Mouse (Mus musculus) midbrain, embryonic 14.5 days (tissue): Measurements from ENCODE around the gene Iscu. TPM values are rescaled to one million over a fixed set of nuclear protein-coding genes. Genes with fewer than 3 reads are reported as not detected.

Experiments used
- ATAC-seq: fragments of 200-750 bp; cut with Nextera tagmentation; 2 replicates; pipeline ENCODE4 v1.8.0; 2017; ENCODE audit warnings: moderate number of reproducible peaks, moderate library complexity; ENCODE audit not compliant: low FRiP score, low TSS enrichment
- DNase-seq: peaks from one replicate; pipeline ENCODE4 v3.0.0-alpha.2; 2015
- H3K27ac ChIP-seq: fragments of 300-500 bp; sonication (generic); replicated peaks from 2 replicates; pipeline ENCODE4 v1.5.1; 2014; ENCODE audit warnings: mild to moderate bottlenecking, low read depth, low read length, moderate library complexity
- H3K27me3 ChIP-seq: fragments of 300-500 bp; sonication (generic); 2 replicates; pipeline ENCODE4 v1.6.1; 2014; ENCODE audit warnings: low read length, control low read depth, mixed read lengths; ENCODE audit not compliant: control insufficient read depth, insufficient read depth
- H3K36me3 ChIP-seq: fragments of 300-500 bp; sonication (generic); 2 replicates; pipeline ENCODE4 v1.6.1; 2014; ENCODE audit warnings: low read length, control low read depth; ENCODE audit not compliant: control insufficient read depth, insufficient read depth
- H3K4me1 ChIP-seq: fragments of 300-500 bp; sonication (generic); 2 replicates; pipeline ENCODE4 v1.6.1; 2014; ENCODE audit warnings: mild to moderate bottlenecking, antibody characterized with exemption, low read length, control low read depth; ENCODE audit not compliant: control insufficient read depth, insufficient read depth
- H3K4me2 ChIP-seq: fragments of 300-500 bp; sonication (generic); 2 replicates; pipeline ENCODE4 v1.6.1; 2014; ENCODE audit warnings: mild to moderate bottlenecking, low read length, moderate library complexity
- H3K4me3 ChIP-seq: fragments of 300-500 bp; sonication (generic); replicated peaks from 2 replicates; pipeline ENCODE4 v1.5.1; 2014; ENCODE audit warnings: low read depth, low read length
- H3K9ac ChIP-seq: fragments of 300-500 bp; sonication (generic); replicated peaks from 2 replicates; pipeline ENCODE4 v1.6.1; 2014; ENCODE audit warnings: mild to moderate bottlenecking, low read length, moderate library complexity
- H3K9me3 ChIP-seq: fragments of 300-500 bp; sonication (generic); 2 replicates; pipeline ENCODE4 v1.6.1; 2016; ENCODE audit warnings: low read length, control low read depth, mixed read lengths; ENCODE audit not compliant: control insufficient read depth
- WGBS: fragments of 180-500 bp; shearing (Covaris S2); extraction: QIAGEN DNeasy Blood & Tissue Kit; methylation state at CpG from one replicate; pipeline ENCODE4 v1.1.7; 2014; 5-methylcytosine and 5-hydroxymethylcytosine counted together
- polyA plus RNA-seq: library from polyadenylated mRNA; unstranded; fragments of >200 nt; fragmentation: Nextera tagmentation; extraction: Ambion mirVana; gene quantifications from 2 replicates; pipeline ENCODE4 v1.2.1, GENCODE M21; 2014

Iscu gene
- polyA plus RNA-seq, 1 experiment from 2014 or later, result 87.6 TPM

DNA sequence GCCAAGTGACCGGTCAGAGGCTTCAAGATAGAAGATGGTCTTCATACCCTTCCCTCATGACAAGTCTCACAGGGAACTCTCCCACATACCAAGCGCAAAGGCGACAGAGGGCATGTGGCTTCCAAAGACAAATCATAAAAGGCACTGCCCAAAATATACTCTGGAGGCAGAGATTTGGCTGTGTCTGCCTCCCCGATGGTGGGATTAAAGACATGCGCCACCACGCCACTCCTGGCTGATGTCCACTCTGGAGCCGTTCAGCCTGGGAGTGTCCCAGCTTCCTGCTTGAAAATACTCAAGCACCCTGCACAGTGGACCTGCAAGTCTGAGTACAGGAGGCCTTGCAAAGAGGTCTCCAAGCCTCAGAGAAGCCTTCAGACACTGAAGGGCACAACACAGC, 41.4 kb upstream of the Iscu start:
- no peaks in the 10 kb centered on the region for H3K27me3 ChIP-seq

GRCm38 (mm10) chr5:113732182-113732581, 40.4 kb upstream of the Iscu start:
- H3K9me3 ChIP-seq, result no peaks in the 10 kb centered on the region
- ATAC-seq, result no peak
- H3K36me3 ChIP-seq, result no peaks in the 10 kb centered on the region
- H3K4me3 ChIP-seq, result no peak overlapping the region
- H3K9ac ChIP-seq, result no peak overlapping the region
- H3K4me1 ChIP-seq, result peaks cover 24% of the 10 kb centered on the region
- H3K27ac ChIP-seq, result no peak overlapping the region
- WGBS, result 27% methylated on average over 6 of the region's 6 CpGs
- peak; percentile 82 for DNase-seq
- no peaks in the 10 kb centered on the region for H3K27me3 ChIP-seq
- H3K4me2 ChIP-seq, result no peak overlapping the region

More for the DNA sequence above, 41.4 kb upstream of the Iscu start:
- Histone ChIP-seq H3K36me3 (no peaks in the 10 kb centered on the region), H3K4me2 (no peak overlapping the region), H3K9ac (no peak overlapping the region), H3K9me3 (no peaks in the 10 kb centered on the region), H3K4me3 (no peak overlapping the region), H3K27ac (no peak overlapping the region), H3K4me1 (peaks cover 16% of the 10 kb centered on the region)
- ATAC-seq (no peak), DNase-seq (no peak)
- 91% methylated on average over 7 of the region's 7 CpGs for WGBS

- H3K4me3 ChIP-seq, result no peak overlapping the region
- 74% methylated on average over 5 of the region's 5 CpGs for WGBS
- ATAC-seq, result no peak
- no peak overlapping the region for H3K9ac ChIP-seq
- H3K9me3 ChIP-seq, result no peaks in the 10 kb centered on the region
- H3K36me3 ChIP-seq, result peaks cover 15% of the 10 kb centered on the region
- no peak for DNase-seq
- H3K4me1 ChIP-seq, result peaks cover 24% of the 10 kb centered on the region
- H3K4me2 ChIP-seq, result no peak overlapping the region
- H3K27ac ChIP-seq, result 0 out of 2 replicates have a peak overlapping the region, but pooled peaks have one; percentile 98
- H3K27me3 ChIP-seq, result no peaks in the 10 kb centered on the region
These were observed 38.2 kb upstream of the Iscu start for GRCm38 (mm10) chr5:113734376-113734775.

DNA sequence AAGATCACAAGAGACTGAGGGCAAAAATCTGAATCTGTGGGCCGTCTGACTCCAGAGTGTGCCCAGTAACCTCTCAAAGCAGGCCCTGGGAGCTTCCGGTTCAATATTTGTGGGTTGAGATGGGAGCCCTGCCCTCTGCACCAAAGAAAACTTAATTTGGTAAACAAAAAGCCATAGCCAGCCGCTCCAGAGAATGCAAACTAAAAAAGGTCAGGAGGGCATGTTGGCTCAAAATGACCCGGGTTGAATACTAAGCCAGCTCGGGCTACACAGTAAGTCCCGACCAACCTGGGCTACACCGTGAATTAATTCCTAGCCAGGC, 37.6 kb upstream of the Iscu start:
- peaks cover 21% of the 10 kb centered on the region for H3K36me3 ChIP-seq
- WGBS, result 25% methylated on average over 7 of the region's 7 CpGs
- peak overlapping the region; percentile 44; the same call in 1 of the 2 replicates for H3K9ac ChIP-seq
- DNase-seq (no peak), ATAC-seq (peak; percentile 37; the same call in 1 of the 2 replicates)
- peak overlapping the region; percentile 98 for H3K27ac ChIP-seq
- H3K4me3 ChIP-seq, result peak overlapping the region; percentile 57
- H3K27me3 ChIP-seq, result no peaks in the 10 kb centered on the region
- no peaks in the 10 kb centered on the region for H3K9me3 ChIP-seq
- peak overlapping the region; percentile 60 for H3K4me2 ChIP-seq
- peaks cover 24% of the 10 kb centered on the region for H3K4me1 ChIP-seq

DNA sequence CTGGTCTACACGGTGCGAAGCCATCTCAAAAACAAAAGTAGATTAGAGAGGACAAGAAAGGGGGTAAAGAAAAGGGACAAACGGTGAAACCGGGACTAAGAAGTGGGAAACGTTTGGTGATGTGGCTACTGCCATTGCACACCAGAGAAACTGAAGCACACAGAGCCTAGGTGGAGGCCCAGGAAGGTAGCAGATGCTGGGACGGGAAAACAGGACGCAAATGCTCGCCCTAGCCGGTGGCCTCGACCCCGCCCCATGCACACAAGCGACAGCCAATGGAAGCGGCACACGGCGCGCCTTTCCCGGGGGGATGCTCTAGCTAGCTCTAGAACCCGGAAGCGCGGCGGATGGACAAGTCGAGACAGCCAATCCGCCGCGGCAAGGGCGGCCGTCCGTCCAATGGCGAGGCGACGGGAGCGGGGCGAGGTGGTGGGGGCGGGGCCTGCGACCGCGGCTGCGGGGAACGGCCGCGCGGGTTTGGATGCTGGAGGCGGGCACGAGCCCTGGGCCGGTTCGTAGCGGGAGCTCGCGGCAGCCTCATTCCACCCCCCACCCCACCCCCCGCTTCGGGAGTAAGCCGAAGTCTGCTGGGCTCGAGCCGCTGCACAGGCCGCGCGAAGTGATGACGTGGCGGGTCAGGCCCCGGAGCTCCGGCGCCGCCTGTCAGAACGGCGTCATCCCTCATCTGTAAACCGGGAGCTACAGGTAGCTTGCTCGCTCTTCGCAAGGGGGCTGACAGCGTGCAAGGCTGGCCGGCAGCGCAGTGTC, 37.0 kb upstream of the Iscu start, which contains the start of gene Ficd:
Gene Ficd (plus strand): TSS at position 459 of the 768 bp plus-strand sequence.
- H3K27ac ChIP-seq, result peak within 1 kb of the TSS; percentile 98
- H3K9me3 ChIP-seq, result no peaks in the 10 kb centered on the region
- peaks cover 27% of the 10 kb centered on the region for H3K36me3 ChIP-seq
- H3K4me1 ChIP-seq, result peaks cover 19% of the 10 kb centered on the region
- peak within 1 kb of the TSS; percentile 57 for H3K4me3 ChIP-seq
- H3K27me3 ChIP-seq, result no peaks in the 10 kb centered on the region
- H3K9ac ChIP-seq, result peak within 1 kb of the TSS; percentile 68
- DNase-seq (peak; percentile 100), ATAC-seq (peak; percentile 95)
- WGBS, result 1% methylated on average over 71 of the region's 71 CpGs
- H3K4me2 ChIP-seq, result peak within 1 kb of the TSS; percentile 67

DNA sequence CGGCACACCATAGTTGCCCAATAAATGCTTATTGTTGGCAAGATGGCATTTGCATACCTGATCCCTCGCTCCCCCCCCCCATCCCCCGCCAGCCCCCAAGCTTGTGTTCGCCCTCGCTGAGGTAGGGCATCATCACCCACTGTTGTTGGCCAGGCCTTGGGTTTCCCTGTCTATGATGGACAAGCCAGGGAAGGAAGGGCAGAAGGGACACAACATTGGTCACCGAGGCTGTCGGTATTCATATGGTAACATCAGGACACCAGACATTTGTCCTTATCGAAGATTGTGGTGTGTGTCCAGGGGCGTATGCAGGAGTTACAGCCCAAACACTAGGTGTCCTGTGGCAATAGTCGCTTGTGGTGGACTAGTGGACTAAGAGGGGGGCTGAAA, 36.4 kb upstream of the Iscu start:
- Histone ChIP-seq H3K4me2 (peak overlapping the region; percentile 67), H3K27me3 (no peaks in the 10 kb centered on the region), H3K4me1 (peaks cover 14% of the 10 kb centered on the region), H3K4me3 (peak overlapping the region; percentile 57), H3K36me3 (peaks cover 32% of the 10 kb centered on the region), H3K9me3 (no peaks in the 10 kb centered on the region), H3K27ac (peak overlapping the region; percentile 98), H3K9ac (peak overlapping the region; percentile 68)
- ATAC-seq (no peak; the same call in 1 of the 2 replicates), DNase-seq (no peak)
- 4% methylated on average over 10 of the region's 10 CpGs for WGBS

DNA sequence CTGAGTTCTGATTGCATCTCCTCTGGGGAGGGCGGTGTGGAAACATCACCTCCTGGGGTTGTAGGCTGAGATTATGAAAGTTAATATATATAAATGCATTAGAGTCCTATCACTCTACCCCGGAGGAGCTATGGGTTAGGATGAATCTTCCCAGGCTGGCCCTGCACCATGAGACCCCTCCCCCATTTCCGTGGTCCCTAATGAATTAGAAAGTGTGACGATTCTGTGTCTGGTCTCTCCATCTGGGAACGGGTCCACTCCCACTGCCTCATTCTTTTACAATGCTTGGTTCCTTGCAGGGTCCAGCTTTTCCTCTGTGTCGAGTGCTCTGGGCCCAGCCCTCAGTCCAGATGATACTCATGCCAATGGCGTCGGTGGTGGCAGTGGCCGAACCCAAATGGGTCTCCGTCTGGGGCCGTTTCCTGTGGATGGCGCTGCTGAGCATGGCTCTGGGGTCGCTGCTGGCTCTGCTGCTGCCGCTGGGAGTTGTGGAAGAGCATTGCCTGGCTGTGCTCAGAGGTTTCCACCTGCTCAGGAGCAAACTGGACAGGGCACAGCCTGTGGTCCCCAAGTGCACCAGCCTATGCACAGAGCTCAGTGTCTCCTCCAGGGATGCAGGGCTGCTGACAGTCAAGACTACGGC, 35.9 kb upstream of the Iscu start:
- H3K4me3 ChIP-seq, result peak overlapping the region; percentile 57
- peaks cover 13% of the 10 kb centered on the region for H3K4me1 ChIP-seq
- DNase-seq, result no peak
- peak overlapping the region; percentile 68 for H3K9ac ChIP-seq
- H3K27me3 ChIP-seq, result no peaks in the 10 kb centered on the region
- H3K27ac ChIP-seq, result peak overlapping the region; percentile 98
- peaks cover 38% of the 10 kb centered on the region for H3K36me3 ChIP-seq
- WGBS, result 38% methylated on average over 15 of the region's 15 CpGs
- no peak for ATAC-seq
- H3K9me3 ChIP-seq, result no peaks in the 10 kb centered on the region
- peak overlapping the region; percentile 67 for H3K4me2 ChIP-seq

DNA sequence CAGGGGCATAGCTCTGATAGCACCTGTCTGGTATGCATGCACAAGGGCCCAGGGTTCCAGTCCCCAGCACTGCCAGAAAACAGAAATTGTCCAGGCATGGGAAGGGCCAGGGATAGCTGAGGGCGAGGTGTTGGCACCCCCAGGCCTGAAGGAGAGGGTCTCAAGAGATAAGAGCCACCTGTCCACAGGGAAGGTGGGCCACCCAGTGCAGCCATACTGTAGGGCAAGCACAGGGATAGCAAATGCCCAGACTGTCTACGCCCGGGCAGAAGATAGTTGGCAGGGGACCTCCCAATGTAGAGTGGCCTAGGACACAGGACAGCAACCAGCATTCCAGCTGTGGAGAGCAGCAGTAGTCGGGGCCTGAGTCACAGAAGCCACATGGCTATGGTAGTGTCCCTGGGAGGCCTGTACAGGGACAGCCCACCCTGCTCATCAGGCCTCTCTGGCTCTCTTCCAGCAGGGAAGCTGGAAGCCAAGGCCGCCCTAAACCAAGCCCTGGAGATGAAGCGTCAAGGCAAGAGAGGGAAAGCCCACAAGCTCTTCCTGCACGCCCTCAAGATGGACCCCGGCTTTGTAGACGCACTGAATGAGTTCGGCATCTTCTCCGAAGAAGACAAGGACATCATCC, 34.8 kb upstream of the Iscu start:
- peaks cover 49% of the 10 kb centered on the region for H3K36me3 ChIP-seq
- no peak overlapping the region for H3K9ac ChIP-seq
- H3K4me3 ChIP-seq, result no peak overlapping the region
- ATAC-seq, result no peak
- 91% methylated on average over 11 of the region's 11 CpGs for WGBS
- peaks cover 13% of the 10 kb centered on the region for H3K4me1 ChIP-seq
- no peaks in the 10 kb centered on the region for H3K9me3 ChIP-seq
- H3K27me3 ChIP-seq, result no peaks in the 10 kb centered on the region
- H3K27ac ChIP-seq, result no peak overlapping the region
- no peak for DNase-seq
- H3K4me2 ChIP-seq, result no peak overlapping the region
